Mouse (Mus musculus): Measurements from ENCODE around the gene Dcaf8. TPM values are rescaled to one million over a fixed set of nuclear protein-coding genes. Genes with fewer than 3 reads are reported as not detected.
A peak's percentile ranks its signal among the peaks of the same experiment; 100 is the strongest.

The Dcaf8 gene
- polyA plus RNA-seq, 1 experiment from 2014 or later, result 176 TPM

DNA sequence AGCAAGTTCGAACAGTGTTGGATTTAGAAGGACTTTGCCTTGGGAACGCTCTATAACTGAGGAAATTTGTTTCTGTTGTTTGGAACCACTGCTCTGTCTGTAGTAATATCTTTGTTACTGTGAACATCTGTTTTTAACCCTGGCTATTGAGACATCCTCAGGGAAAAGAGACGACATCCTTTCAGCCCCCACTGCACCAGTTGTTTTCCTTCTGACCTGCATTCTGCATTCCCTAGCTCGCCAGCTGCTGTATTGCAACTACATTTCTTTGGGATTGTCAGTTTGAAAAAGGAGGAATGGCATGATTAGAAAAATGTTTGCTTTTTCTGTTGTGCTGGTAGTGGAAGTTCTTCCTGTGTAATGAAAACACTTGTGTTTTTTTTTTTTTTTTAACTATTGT, 33.0 kb downstream of the Dcaf8 start:
- Histone ChIP-seq H3K36me3 (peaks cover 80% of the 10 kb centered on the region), H3K27me3 (no peaks in the 10 kb centered on the region), H3K9ac (no peak overlapping the region), H3K4me2 (replicated peaks) (no peak overlapping the region), H3K4me3 (no peak overlapping the region), H3K4me1 (no peaks in the 10 kb centered on the region), H3K27ac (no peak overlapping the region), H3K9me3 (no peaks in the 10 kb centered on the region)
- ATAC-seq (ENCODE audit: low FRiP score, low read depth), result no peak
- WGBS, result 57% methylated on average over 4 of the region's 4 CpGs

DNA sequence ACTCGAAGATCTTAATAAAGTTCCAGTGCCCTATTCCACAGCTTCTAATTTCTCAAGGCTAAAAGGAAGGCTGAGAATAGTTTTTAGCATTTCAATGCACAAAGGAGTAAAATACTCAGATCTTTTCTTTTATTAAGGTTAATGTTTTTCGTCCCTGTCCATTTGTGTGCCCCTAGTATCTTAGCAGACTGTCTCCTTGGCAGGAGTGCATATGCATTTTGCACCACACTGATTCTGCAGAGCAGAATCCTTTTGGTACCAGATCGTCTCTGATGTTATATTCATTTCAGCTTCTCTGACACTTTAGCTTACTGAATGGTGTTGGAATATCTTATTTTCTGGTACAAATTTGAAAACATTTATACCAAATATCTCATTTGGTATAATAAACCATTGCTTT, 33.9 kb downstream of the Dcaf8 start:
- ATAC-seq (ENCODE audit: low FRiP score, low read depth), result no peak
- Histone ChIP-seq H3K9me3 (no peaks in the 10 kb centered on the region), H3K36me3 (peaks cover 83% of the 10 kb centered on the region), H3K4me1 (no peaks in the 10 kb centered on the region), H3K9ac (no peak overlapping the region), H3K4me3 (no peak overlapping the region), H3K4me2 (replicated peaks) (no peak overlapping the region), H3K27ac (no peak overlapping the region), H3K27me3 (no peaks in the 10 kb centered on the region)
- WGBS, result 95% methylated on average over 3 of the region's 3 CpGs

- Histone ChIP-seq H3K9ac (no peak overlapping the region), H3K4me3 (no peak overlapping the region), H3K36me3 (peaks cover 85% of the 10 kb centered on the region), H3K9me3 (no peaks in the 10 kb centered on the region), H3K27me3 (no peaks in the 10 kb centered on the region), H3K4me2 (replicated peaks) (no peak overlapping the region), H3K27ac (no peak overlapping the region), H3K4me1 (no peaks in the 10 kb centered on the region)
- WGBS, result over 99% methylated on average over 6 of the region's 6 CpGs
- no peak for ATAC-seq (ENCODE audit: low FRiP score, low read depth)
These were observed 35.2 kb downstream of the Dcaf8 start for GRCm38 (mm10) chr1:172183056-172183455.

GRCm38 (mm10) chr1:172183915-172184314, 36.0 kb downstream of the Dcaf8 start:
- peaks cover 85% of the 10 kb centered on the region for H3K36me3 ChIP-seq
- H3K4me2 ChIP-seq (replicated peaks), result no peak overlapping the region
- no peaks in the 10 kb centered on the region for H3K9me3 ChIP-seq
- no peak overlapping the region for H3K4me3 ChIP-seq
- H3K27me3 ChIP-seq, result no peaks in the 10 kb centered on the region
- no peak overlapping the region for H3K9ac ChIP-seq
- H3K4me1 ChIP-seq, result no peaks in the 10 kb centered on the region
- no peak for ATAC-seq (ENCODE audit: low FRiP score, low read depth)
- no peak overlapping the region for H3K27ac ChIP-seq

GRCm38 (mm10) chr1:172186401-172187289, 38.8 kb downstream of the Dcaf8 start:
- Histone ChIP-seq H3K9me3 (no peaks in the 10 kb centered on the region), H3K27ac (no peak overlapping the region), H3K27me3 (no peaks in the 10 kb centered on the region), H3K4me3 (no peak overlapping the region), H3K4me1 (no peaks in the 10 kb centered on the region), H3K4me2 (replicated peaks) (no peak overlapping the region), H3K36me3 (peaks cover 86% of the 10 kb centered on the region), H3K9ac (no peak overlapping the region)
- 94% methylated on average over 10 of the region's 10 CpGs for WGBS
- no peak for ATAC-seq (ENCODE audit: low FRiP score, low read depth)

DNA sequence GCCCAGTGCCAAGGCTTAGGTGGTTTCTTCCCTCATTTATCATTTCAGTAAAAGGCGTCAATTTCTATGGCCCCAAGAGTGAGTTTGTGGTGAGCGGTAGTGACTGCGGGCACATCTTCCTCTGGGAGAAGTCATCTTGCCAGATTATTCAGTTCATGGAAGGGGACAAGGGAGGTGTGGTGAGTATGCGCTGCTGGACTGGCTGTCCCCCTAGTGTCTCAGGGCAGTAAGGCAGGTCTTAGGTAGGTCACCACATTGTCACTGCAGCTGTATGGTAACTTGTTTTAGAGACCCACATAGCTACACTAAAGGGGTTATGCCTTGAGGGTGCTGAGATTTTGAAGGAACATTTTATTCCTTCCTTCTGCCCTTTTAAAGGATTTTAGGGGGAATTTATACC, 41.0 kb downstream of the Dcaf8 start:
- no peak for ATAC-seq (ENCODE audit: low FRiP score, low read depth)
- H3K27ac ChIP-seq, result no peak overlapping the region
- WGBS, result 76% methylated on average over 4 of the region's 4 CpGs

DNA sequence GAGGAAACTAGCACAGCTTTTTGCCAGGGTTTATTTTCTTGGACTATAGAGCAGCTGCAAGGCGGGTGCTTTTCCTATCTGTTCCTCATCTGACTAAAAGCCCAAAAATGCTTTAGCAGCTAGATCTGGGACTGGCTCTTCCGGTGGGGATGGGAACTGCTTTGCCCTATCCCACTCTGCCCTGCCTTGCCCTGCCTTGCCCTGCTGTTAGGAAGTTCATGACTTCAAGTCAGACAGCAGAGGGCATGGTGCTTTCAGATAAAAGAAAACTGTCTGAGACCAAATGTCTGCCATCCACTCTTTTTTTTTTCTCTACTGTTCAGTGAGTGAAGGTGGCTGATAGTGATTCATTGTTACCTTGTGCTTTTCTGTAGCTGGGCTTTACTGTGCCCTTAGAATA, 43.7 kb downstream of the Dcaf8 start:
- no peak overlapping the region for H3K4me2 ChIP-seq (replicated peaks)
- 91% methylated on average over 2 of the region's 2 CpGs for WGBS
- H3K9me3 ChIP-seq, result no peaks in the 10 kb centered on the region
- no peak overlapping the region; the same call in 1 of the 2 replicates for H3K9ac ChIP-seq
- ATAC-seq (ENCODE audit: low FRiP score, low read depth), result no peak
- peaks cover 94% of the 10 kb centered on the region for H3K36me3 ChIP-seq
- no peaks in the 10 kb centered on the region for H3K4me1 ChIP-seq
- no peak overlapping the region for H3K27ac ChIP-seq
- H3K4me3 ChIP-seq, result no peak overlapping the region
- no peaks in the 10 kb centered on the region for H3K27me3 ChIP-seq

More for the DNA sequence above, 41.0 kb downstream of the Dcaf8 start:
- Histone ChIP-seq H3K36me3 (peaks cover 91% of the 10 kb centered on the region), H3K4me1 (no peaks in the 10 kb centered on the region), H3K9ac (no peak overlapping the region), H3K4me2 (replicated peaks) (no peak overlapping the region), H3K9me3 (no peaks in the 10 kb centered on the region), H3K4me3 (no peak overlapping the region), H3K27me3 (no peaks in the 10 kb centered on the region)

GRCm38 (mm10) chr1:172192217-172192616, 44.3 kb downstream of the Dcaf8 start:
- H3K27ac ChIP-seq, result no peak overlapping the region
- no peak for ATAC-seq (ENCODE audit: low FRiP score, low read depth)
- H3K9me3 ChIP-seq, result no peaks in the 10 kb centered on the region
- peaks cover 94% of the 10 kb centered on the region for H3K36me3 ChIP-seq
- WGBS, result 93% methylated on average over 3 of the region's 3 CpGs
- H3K4me3 ChIP-seq, result no peak overlapping the region
- no peak overlapping the region for H3K9ac ChIP-seq
- H3K27me3 ChIP-seq, result no peaks in the 10 kb centered on the region
- no peaks in the 10 kb centered on the region for H3K4me1 ChIP-seq
- H3K4me2 ChIP-seq (replicated peaks), result no peak overlapping the region

DNA sequence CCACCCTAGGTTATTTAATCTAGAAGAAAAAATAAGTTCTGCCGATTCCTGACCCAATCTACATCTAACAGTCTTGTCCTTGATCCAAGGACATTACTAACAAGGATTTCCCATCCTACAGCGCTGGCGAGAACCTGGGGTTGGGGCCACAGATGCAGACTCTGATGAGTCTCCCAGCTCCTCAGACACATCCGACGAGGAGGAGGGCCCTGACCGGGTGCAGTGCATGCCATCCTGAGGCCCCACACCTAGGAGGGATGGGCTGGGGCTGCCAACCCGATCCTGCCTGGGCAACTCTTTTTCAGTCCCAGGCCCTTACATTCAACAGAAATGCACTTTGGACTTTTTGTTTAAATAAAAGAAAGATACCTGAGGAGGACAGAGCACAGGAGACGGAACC, 46.6 kb downstream of the Dcaf8 start:
- no peak overlapping the region for H3K4me2 ChIP-seq (replicated peaks)
- no peak overlapping the region for H3K27ac ChIP-seq
- H3K4me3 ChIP-seq, result no peak overlapping the region
- peaks cover 94% of the 10 kb centered on the region for H3K36me3 ChIP-seq
- H3K27me3 ChIP-seq, result no peaks in the 10 kb centered on the region
- no peak for ATAC-seq (ENCODE audit: low FRiP score, low read depth)
- 87% methylated on average over 8 of the region's 8 CpGs for WGBS
- H3K9ac ChIP-seq, result 0 out of 2 replicates have a peak overlapping the region, but pooled peaks have one; percentile 2
- H3K9me3 ChIP-seq, result no peaks in the 10 kb centered on the region
- H3K4me1 ChIP-seq, result no peaks in the 10 kb centered on the region

DNA sequence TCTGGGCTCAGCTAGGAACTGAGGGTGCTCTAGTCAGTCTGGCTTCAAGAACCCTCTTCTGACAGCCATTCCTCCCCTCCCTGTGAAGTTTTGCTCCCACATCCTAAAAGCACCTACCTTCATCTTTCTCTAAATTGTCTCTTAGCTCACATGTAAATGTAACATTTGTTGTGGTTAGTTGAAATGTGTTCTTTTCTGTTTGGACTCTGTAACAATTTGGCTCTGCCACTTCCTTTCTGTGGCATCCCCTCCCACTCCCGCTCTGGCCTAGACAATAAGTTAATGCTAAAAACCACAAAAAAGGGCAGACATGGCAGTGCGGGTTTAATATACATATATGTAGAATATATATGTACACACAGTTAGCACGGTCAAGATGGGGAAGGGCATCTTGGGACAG, 49.3 kb downstream of the Dcaf8 start:
- Histone ChIP-seq H3K27ac (no peak overlapping the region), H3K9ac (no peak overlapping the region), H3K9me3 (no peaks in the 10 kb centered on the region), H3K4me2 (replicated peaks) (no peak overlapping the region), H3K36me3 (peaks cover 87% of the 10 kb centered on the region), H3K4me1 (peaks cover 19% of the 10 kb centered on the region), H3K27me3 (no peaks in the 10 kb centered on the region), H3K4me3 (no peak overlapping the region)
- WGBS, result 91% methylated on average over 3 of the region's 3 CpGs
- ATAC-seq (ENCODE audit: low FRiP score, low read depth), result no peak

DNA sequence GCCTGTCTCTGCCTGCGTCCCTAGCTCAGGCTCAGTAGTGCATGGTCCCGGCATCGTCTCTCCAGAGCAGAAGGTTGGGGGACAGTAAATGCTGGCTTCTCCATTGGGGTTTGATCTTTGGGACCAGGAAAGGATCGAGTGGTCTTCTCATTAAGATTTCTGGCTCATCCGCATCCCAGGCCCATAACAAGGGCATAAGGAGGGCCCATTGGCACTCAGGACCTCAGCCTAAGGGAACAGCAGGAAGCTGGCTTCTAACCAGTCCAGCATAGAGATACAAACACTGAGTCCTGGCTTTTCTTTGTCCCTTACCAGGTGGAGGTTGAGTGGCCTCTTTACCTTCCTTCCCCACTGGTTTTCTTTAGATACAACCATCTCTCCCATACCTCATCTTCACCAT, 50.0 kb downstream of the Dcaf8 start:
- Histone ChIP-seq H3K36me3 (peaks cover 86% of the 10 kb centered on the region), H3K27ac (no peak overlapping the region), H3K4me3 (no peak overlapping the region), H3K9ac (no peak overlapping the region), H3K27me3 (no peaks in the 10 kb centered on the region), H3K9me3 (no peaks in the 10 kb centered on the region), H3K4me1 (peaks cover 26% of the 10 kb centered on the region), H3K4me2 (replicated peaks) (no peak overlapping the region)
- ATAC-seq (ENCODE audit: low FRiP score, low read depth), result no peak
- WGBS, result 82% methylated on average over 5 of the region's 5 CpGs

- H3K4me1 ChIP-seq, result peaks cover 31% of the 10 kb centered on the region
- peaks cover 85% of the 10 kb centered on the region for H3K36me3 ChIP-seq
- H3K27me3 ChIP-seq, result no peaks in the 10 kb centered on the region
These were observed 50.4 kb downstream of the Dcaf8 start for GRCm38 (mm10) chr1:172198316-172198715.

DNA sequence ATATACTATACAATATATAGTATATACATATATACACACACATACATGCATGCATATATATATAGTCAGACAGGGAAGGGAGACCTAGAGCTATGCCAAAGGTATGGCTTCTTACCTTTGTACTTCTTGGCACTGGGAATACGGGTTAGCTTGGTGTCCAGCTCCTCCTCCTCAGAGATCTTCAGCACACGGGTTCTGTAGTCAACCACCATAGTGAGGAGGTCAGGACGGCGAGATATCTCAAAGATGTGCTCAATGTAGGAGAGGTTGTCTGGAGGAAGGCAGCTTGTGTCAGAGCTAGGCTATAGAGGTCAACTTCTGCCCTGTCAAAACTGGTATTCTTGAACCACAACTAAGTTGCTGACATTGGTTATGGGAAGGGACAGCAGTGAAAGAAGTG, 51.1 kb downstream of the Dcaf8 start:
- Histone ChIP-seq H3K4me1 (peaks cover 37% of the 10 kb centered on the region), H3K9ac (no peak overlapping the region), H3K9me3 (no peaks in the 10 kb centered on the region), H3K36me3 (peaks cover 79% of the 10 kb centered on the region), H3K27ac (no peak overlapping the region), H3K27me3 (no peaks in the 10 kb centered on the region), H3K4me3 (no peak overlapping the region), H3K4me2 (replicated peaks) (no peak overlapping the region)
- 91% methylated on average over 4 of the region's 4 CpGs for WGBS
- no peak for ATAC-seq (ENCODE audit: low FRiP score, low read depth)

More at GRCm38 (mm10) chr1:172198316-172198715, 50.4 kb downstream of the Dcaf8 start:
- Histone ChIP-seq H3K4me2 (replicated peaks) (no peak overlapping the region), H3K9me3 (no peaks in the 10 kb centered on the region), H3K27ac (no peak overlapping the region), H3K4me3 (no peak overlapping the region), H3K9ac (no peak overlapping the region)
- no peak for ATAC-seq (ENCODE audit: low FRiP score, low read depth)
- WGBS, result 88% methylated on average over 8 of the region's 8 CpGs
